Mouse (Mus musculus): ENCODE measurements at regions not wholly inside any gene's neighbourhood (a gene's known extent, or its start where the extent isn't known, plus 50 kb on each side); places are given as distances from the start of the nearest gene placed in this dataset.
"Not testable (repeated sequence)": the region's sequence is repeated elsewhere in the genome, so short reads cannot be mapped to it uniquely, and the experiment has no call there.

DNA sequence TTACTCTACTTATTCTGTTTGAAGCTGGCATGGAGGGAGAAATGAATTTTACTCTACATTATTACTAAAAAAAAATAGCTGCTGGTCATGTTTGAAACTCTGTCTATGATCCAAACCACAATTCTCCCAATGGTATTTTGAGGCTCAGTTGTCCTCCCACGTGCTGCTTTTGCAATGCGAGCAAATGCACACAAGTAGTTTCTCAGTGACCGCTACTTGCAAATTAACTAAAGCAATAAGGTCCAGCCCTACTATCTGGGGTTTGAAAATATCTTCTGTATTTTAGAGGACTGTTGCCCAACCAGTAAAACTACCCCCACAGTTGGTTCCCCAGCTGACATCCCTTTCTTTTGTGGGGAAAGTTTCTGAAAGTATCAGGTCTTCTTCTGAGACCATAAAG lies 276.0 kb downstream of the Cetn3 start:
- DNase-seq = no peak

DNA sequence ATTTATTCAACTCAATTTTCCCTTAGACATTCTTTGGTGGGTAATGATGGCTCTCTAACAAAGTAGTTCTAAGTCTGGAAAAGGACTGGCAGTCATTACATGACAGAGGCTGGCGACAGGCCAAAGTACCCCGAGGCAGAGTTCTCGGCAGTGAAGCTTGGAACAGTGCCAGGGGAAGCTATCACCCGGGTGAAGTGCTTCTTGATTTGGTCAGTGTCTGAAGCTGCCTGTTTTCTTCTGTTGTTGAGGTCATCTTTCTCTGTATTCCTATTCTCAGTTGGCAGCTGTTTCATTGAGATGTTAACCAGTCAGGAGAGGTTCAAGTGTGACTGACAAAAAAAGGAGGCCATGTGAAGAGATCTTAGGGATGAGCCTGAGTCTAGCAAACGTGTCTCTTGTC lies 276.6 kb downstream of the Cetn3 start:
- DNase-seq = peak; percentile 5 to 18

DNA sequence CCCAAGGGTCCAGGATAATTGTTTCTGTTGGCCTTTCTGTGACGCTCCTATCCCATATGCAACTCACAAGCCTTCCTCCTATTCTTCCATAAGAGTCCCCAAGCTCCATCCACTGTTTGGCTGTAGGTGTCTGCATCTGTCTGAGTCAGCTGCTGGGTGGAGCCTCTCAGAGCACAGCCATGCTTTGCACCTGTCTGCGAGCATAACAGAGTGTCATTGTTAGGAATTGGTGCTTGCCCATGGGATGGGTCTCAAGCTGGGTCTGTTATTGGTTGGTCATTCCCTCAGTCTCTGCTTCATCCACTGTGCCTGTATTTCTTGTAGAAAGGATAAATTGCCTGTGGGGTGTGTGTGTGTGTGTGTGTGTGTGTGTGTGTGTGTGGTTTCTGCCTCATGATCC lies 281.0 kb downstream of the Cetn3 start:
- not testable (repeated sequence) for DNase-seq

DNA sequence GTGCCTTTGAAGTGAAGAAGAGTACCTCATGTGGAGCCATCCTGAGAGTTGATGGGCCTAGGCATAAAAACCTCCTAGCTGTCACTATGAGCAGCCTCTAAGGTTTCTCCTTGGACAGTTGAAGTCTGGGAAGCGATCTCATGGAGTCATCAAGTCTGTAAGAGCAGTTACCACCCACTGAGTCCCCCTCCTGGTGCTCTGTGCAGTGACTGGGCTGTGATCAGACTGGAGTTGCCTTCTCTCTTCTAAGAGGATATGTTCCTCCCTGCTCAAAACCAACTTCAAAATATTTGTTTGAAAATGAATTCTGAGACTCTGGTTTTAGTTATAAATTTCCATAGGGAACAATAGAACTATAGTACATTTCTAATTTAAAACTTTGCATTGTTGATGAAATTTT lies 283.3 kb downstream of the Cetn3 start:
- DNase-seq = no peak

- no peak for DNase-seq
These were observed 283.9 kb downstream of the Cetn3 start for GRCm38 (mm10) chr13:82066674-82067270.

- DNase-seq = no peak
These were observed 289.6 kb downstream of the Cetn3 start for GRCm38 (mm10) chr13:82072449-82072848.

- no peak for DNase-seq
These were observed 290.5 kb downstream of the Cetn3 start for GRCm38 (mm10) chr13:82073343-82073742.

GRCm38 (mm10) chr13:82081375-82081774 lies 298.5 kb downstream of the Cetn3 start:
- no peak for DNase-seq

GRCm38 (mm10) chr13:82087635-82088034 lies 304.8 kb downstream of the Cetn3 start:
- peak in 1 of 2 experiments; percentile 10 for DNase-seq

- peak; percentile 43 to 65 for DNase-seq
These were observed 309.3 kb downstream of the Cetn3 start for GRCm38 (mm10) chr13:82092186-82092585.

DNA sequence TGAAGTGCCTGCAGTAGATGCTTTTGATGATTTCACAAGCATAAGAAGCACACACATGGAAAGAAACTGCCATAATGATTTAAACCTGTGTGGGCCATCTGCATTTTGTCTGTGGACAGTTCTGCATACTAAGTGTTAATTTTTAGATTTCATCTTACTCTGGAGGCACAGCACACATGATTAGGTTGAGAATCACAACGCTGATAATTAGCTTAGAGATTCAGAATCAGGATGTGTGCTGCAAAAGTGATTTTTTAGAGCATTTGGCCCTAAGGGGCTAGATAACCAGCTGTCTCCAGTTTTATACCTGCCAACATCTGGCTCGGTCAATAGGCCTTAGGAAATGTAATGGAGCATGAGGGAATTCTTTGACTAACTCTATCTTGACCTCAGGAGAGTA lies 323.2 kb downstream of the Cetn3 start:
- DNase-seq = no peak

GRCm38 (mm10) chr13:82129777-82130735 lies 347.2 kb downstream of the Cetn3 start:
- DNase-seq = no peak

Measured in adrenal gland, postnatal 36 days (tissue).